8 mouse cellular contexts compared by ENCODE assay signal in the genomic region with DNA sequence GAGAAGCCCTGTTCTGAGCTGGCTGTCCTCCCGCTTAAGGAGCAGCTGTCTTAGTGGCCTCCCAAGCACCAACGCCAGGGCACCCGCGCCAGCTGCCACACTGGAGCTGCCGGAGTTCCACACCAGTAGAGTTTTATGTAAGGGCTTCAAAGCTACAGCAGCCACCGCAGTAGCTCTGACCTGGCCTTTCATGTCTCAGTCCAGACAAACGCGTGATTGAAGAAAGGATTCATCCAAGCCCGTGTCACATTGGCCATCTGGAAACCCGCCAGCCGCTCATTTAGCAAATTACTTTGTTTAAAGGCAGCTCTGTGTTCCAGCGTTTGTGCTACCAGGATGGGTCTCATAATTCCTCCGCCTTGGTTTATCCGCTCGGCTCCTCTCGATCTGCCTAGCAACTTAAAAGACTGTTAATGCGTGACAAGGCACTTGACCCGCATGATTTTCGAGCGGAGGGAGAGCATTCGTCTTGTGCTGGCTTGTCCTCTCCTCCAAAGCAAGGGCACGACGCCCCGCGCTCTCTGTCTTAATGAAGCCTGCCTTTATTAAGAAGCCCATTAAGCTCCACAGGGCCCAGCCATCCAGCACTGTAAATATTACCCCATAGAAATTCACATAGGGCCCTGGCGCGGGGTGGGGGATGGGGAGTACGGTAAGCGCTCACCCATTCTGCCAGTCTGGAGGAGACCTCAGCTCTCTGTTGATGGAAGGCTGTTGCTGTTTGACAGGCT. TPM values are rescaled to one million over a fixed set of nuclear protein-coding genes. Genes with fewer than 3 reads are reported as not detected.
DNase-seq lines count a peak whose midpoint lies in the region; ATAC-seq lines count a peak whose summit lies in the region.

A gene (plus strand): TSS at position 681 of the 731 bp plus-strand sequence.

- no peaks in the 10 kb centered on the region for H3K36me3 ChIP-seq in heart, embryonic 10.5 days
- no peaks in the 10 kb centered on the region for H3K36me3 ChIP-seq in midbrain, embryonic 10.5 days
- no peaks in the 10 kb centered on the region for H3K36me3 ChIP-seq in stomach, embryonic 15.5 days

- H3K27ac ChIP-seq in heart, embryonic 10.5 days, result peak within 1 kb of the TSS; percentile 69
- H3K27ac ChIP-seq in midbrain, embryonic 10.5 days (replicated peaks), result peak within 1 kb of the TSS; percentile 74
- peak within 1 kb of the TSS; percentile 9; the same call in 1 of the 2 replicates for H3K27ac ChIP-seq in stomach, embryonic 15.5 days

- H3K4me3 ChIP-seq in heart, embryonic 10.5 days, result peak within 1 kb of the TSS; percentile 19
- H3K4me3 ChIP-seq in midbrain, embryonic 10.5 days, result peak within 1 kb of the TSS; percentile 18; the same call in 1 of the 2 replicates
- no peak within 1 kb of the TSS for H3K4me3 ChIP-seq in stomach, embryonic 15.5 days (replicated peaks)

- no peak for ATAC-seq in stomach, embryonic 15.5 days (ENCODE audit: insufficient read depth, low FRiP score, low read depth)
- ATAC-seq in megakaryocyte progenitor cell, adult 5-6 weeks (replicated peaks; ENCODE audit: poor library complexity), result no peak

- no peak within 1 kb of the TSS for H3K9ac ChIP-seq in stomach, embryonic 15.5 days

- peak within 1 kb of the TSS; percentile 36 for H3K4me2 ChIP-seq in stomach, embryonic 15.5 days

- H3K4me1 ChIP-seq in heart, embryonic 10.5 days, result peaks cover 35% of the 10 kb centered on the region
- peaks cover 49% of the 10 kb centered on the region for H3K4me1 ChIP-seq in midbrain, embryonic 10.5 days
- H3K4me1 ChIP-seq in stomach, embryonic 15.5 days, result peaks cover 17% of the 10 kb centered on the region

- H3K27me3 ChIP-seq in heart, embryonic 10.5 days (ENCODE audit: insufficient read depth, poor library complexity, severe bottlenecking), result peaks cover 3% of the 10 kb centered on the region; the same call in 1 of the 2 replicates
- H3K27me3 ChIP-seq in midbrain, embryonic 10.5 days (ENCODE audit: low read depth, poor library complexity, severe bottlenecking), result peaks cover 11% of the 10 kb centered on the region; the same call in 1 of the 2 replicates
- H3K27me3 ChIP-seq in stomach, embryonic 15.5 days (replicated peaks), result no peaks in the 10 kb centered on the region

- no peak for DNase-seq in heart, embryonic 10.5 days (ENCODE audit: low spot score)
- no peak for DNase-seq in heart, postnatal 25 days (ENCODE audit: low spot score)
- peak; percentile 56 for DNase-seq in embryo, embryonic 10 days (ENCODE audit: low spot score)
- DNase-seq in gastrocnemius, postnatal 25 days, result peak; percentile 64
- DNase-seq in kidney, postnatal 4 days, result peak; percentile 62 to 71
- peak; percentile 39 for DNase-seq in midbrain, embryonic 10.5 days (ENCODE audit: low spot score)

- WGBS in heart, embryonic 10.5 days, result 41% methylated on average over 29 of the region's 29 CpGs
- 57% methylated on average over 29 of the region's 29 CpGs for WGBS in midbrain, embryonic 10.5 days
- 29% methylated on average over 29 of the region's 29 CpGs for WGBS in stomach, embryonic 15.5 days

- H3K9me3 ChIP-seq in heart, embryonic 10.5 days, result no peaks in the 10 kb centered on the region
- no peaks in the 10 kb centered on the region for H3K9me3 ChIP-seq in midbrain, embryonic 10.5 days (replicated peaks)
- H3K9me3 ChIP-seq in stomach, embryonic 15.5 days, result no peaks in the 10 kb centered on the region

- intact Hi-C loops in heart, postnatal 25 days (cut with DNase I), result loop anchor here (5.0 kb wide), 1 partner anchor 149 kb away; a partner anchor contains a TSS

RNA-seq across cellular contexts. Expression of the gene that starts here (rescaled TPM):
- polyA plus RNA-seq in heart, embryonic 10.5 days (2016; fragmentation: Nextera tagmentation; extraction: Ambion mirVana), result not detected in 2 replicates
- total RNA-seq in heart, postnatal 25 days (2021), result not detected
- not detected for total RNA-seq in gastrocnemius, postnatal 25 days (2021)
- polyA plus RNA-seq in midbrain, embryonic 10.5 days (2016; fragmentation: Nextera tagmentation; extraction: Ambion mirVana), result not detected in 2 replicates
- 0.13 and 0.17 TPM in 2 replicates for polyA plus RNA-seq in stomach, embryonic 15.5 days (2015; fragmentation: Nextera tagmentation; extraction: Ambion mirVana)
- not detected in 2 replicates for total RNA-seq in megakaryocyte progenitor cell, adult 5-6 weeks (2015)
- not detected in 2 replicates for total RNA-seq in megakaryocyte progenitor cell, adult 5-6 weeks (2017)

Comparison
In these comparisons a context has a peak if more than half of its experiments do, and no peak if none do; other contexts are left out.
1. Peak in DNase-seq in gastrocnemius, postnatal 25 days; RNA of the gene not detected or under 1 TPM.
2. Peak in DNase-seq, H3K4me3 ChIP-seq and H3K27ac ChIP-seq in midbrain, embryonic 10.5 days; RNA of the gene not detected or under 1 TPM.
3. DNase-seq: peak in embryo, embryonic 10 days (single experiment) and kidney, postnatal 4 days (2 of 2); none in heart, embryonic 10.5 days (single experiment) and heart, postnatal 25 days (single experiment).
4. H3K27ac ChIP-seq: peak in every context shown above with its lines; median percentile 74 in midbrain, embryonic 10.5 days; 69 in heart, embryonic 10.5 days; 9 in stomach, embryonic 15.5 days.